Mouse (Mus musculus) heart, embryonic 11.5 days (tissue): ENCODE results near the gene Zfp61. TPM values are rescaled to one million over a fixed set of nuclear protein-coding genes. Genes with fewer than 3 reads are reported as not detected.

Experiments used
- ATAC-seq: fragments of 200-750 bp; cut with Nextera tagmentation; replicated peaks from 2 replicates; pipeline ENCODE4 v1.8.0; 2017; ENCODE audit warnings: moderate library complexity; ENCODE audit not compliant: insufficient number of reproducible peaks, low FRiP score, low TSS enrichment
- H3K27ac ChIP-seq: fragments of 300-500 bp; sonication (generic); 2 replicates; pipeline ENCODE4 v1.5.1; 2014; ENCODE audit warnings: mild to moderate bottlenecking, low read depth, low read length
- H3K27me3 ChIP-seq: fragments of 300-500 bp; sonication (generic); 2 replicates; pipeline ENCODE4 v1.6.1; 2014; ENCODE audit warnings: mild to moderate bottlenecking, low read length, mixed read lengths; ENCODE audit not compliant: control insufficient read depth, insufficient read depth
- H3K36me3 ChIP-seq: fragments of 300-500 bp; sonication (generic); 2 replicates; pipeline ENCODE4 v1.6.1; 2014; ENCODE audit warnings: mild to moderate bottlenecking, low read length, moderate library complexity, mixed read lengths; ENCODE audit not compliant: control insufficient read depth, insufficient read depth
- H3K4me1 ChIP-seq: fragments of 300-500 bp; sonication (generic); 2 replicates; pipeline ENCODE4 v1.6.1; 2014; ENCODE audit warnings: low read length; ENCODE audit not compliant: control insufficient read depth, insufficient read depth
- H3K4me2 ChIP-seq: fragments of 300-500 bp; sonication (generic); 2 replicates; pipeline ENCODE4 v1.6.1; 2014; ENCODE audit warnings: mild to moderate bottlenecking, moderate library complexity
- H3K4me3 ChIP-seq: fragments of 300-500 bp; sonication (generic); 2 replicates; pipeline ENCODE4 v1.5.1; 2014; ENCODE audit warnings: low read depth, low read length
- H3K9ac ChIP-seq: fragments of 300-500 bp; sonication (generic); 2 replicates; pipeline ENCODE4 v1.6.1; 2014; ENCODE audit warnings: mild to moderate bottlenecking, low read depth, low read length, moderate library complexity
- H3K9me3 ChIP-seq: fragments of 300-500 bp; sonication (generic); replicated peaks from 2 replicates; pipeline ENCODE4 v1.6.1; 2016; ENCODE audit warnings: low read length; ENCODE audit not compliant: control insufficient read depth
- WGBS: fragments of 180-500 bp; shearing (Covaris S2); extraction: QIAGEN DNeasy Blood & Tissue Kit; methylation state at CpG from one replicate; pipeline ENCODE4 v1.1.7; 2014; ENCODE audit not compliant: insufficient replicate concordance; 5-methylcytosine and 5-hydroxymethylcytosine counted together
- polyA plus RNA-seq: library from polyadenylated mRNA; unstranded; fragments of >200 nt; fragmentation: Nextera tagmentation; extraction: Ambion mirVana; gene quantifications from 2 replicates; pipeline ENCODE4 v1.2.1, GENCODE M21; 2014

Gene Zfp61
- polyA plus RNA-seq, 1 experiment from 2014 or later = 16.4 TPM

DNA sequence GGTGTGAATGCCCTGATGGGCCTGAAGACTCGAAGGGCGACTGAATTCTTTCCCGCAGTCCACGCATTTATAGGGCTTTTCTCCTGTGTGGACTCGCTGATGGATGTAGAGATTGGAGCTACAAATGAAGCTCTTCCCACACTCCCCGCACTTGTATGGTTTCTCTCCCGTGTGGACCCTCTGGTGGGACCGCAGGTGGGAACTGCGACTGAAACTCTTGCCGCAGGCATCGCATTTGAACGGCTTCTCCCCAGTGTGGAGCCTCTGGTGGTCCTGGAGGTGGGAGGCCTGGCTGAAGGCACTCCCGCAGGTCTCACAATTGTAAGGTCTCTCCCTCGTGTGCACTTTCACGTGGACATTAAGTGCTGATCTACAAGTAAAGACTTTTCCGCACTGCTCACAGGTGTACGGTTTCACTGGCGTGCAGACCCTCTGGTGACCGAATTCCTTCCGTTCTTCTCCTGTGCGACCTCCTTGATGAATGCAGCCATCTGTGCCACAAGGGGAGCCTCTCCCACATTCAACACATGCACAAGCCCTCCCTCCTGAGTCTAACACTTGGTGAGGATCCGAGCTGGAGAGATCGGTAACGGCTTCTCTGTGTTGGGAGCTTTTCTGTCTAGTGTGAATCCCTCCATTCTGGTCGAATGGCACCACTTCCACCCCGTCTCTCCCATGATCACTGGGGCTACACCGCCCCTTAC is 9.5 kb downstream of the Zfp61 start:
- Histone ChIP-seq H3K9ac (no peak overlapping the region), H3K27me3 (no peaks in the 10 kb centered on the region), H3K36me3 (peaks cover 50% of the 10 kb centered on the region), H3K9me3 (no peaks in the 10 kb centered on the region), H3K27ac (no peak overlapping the region), H3K4me3 (no peak overlapping the region), H3K4me2 (no peak overlapping the region), H3K4me1 (no peaks in the 10 kb centered on the region)
- 80% methylated on average over 27 of the region's 27 CpGs for WGBS
- no peak for ATAC-seq

GRCm38 (mm10) chr7:24290106-24290693 is 10.8 kb downstream of the Zfp61 start:
- Histone ChIP-seq H3K27me3 (no peaks in the 10 kb centered on the region), H3K9me3 (no peaks in the 10 kb centered on the region), H3K27ac (no peak overlapping the region), H3K4me2 (no peak overlapping the region), H3K4me3 (no peak overlapping the region), H3K4me1 (no peaks in the 10 kb centered on the region), H3K36me3 (peaks cover 40% of the 10 kb centered on the region), H3K9ac (no peak overlapping the region)
- no peak for ATAC-seq
- 93% methylated on average over 4 of the region's 4 CpGs for WGBS

- peaks cover 36% of the 10 kb centered on the region for H3K36me3 ChIP-seq
- 88% methylated on average over 6 of the region's 6 CpGs for WGBS
- H3K27me3 ChIP-seq = no peaks in the 10 kb centered on the region
- no peak overlapping the region for H3K4me2 ChIP-seq
- H3K9me3 ChIP-seq = no peaks in the 10 kb centered on the region
- H3K27ac ChIP-seq = no peak overlapping the region
- H3K9ac ChIP-seq = no peak overlapping the region
- ATAC-seq = no peak
- no peak overlapping the region for H3K4me3 ChIP-seq
- no peaks in the 10 kb centered on the region for H3K4me1 ChIP-seq
These were observed 12.5 kb downstream of the Zfp61 start for GRCm38 (mm10) chr7:24288512-24288911.

DNA sequence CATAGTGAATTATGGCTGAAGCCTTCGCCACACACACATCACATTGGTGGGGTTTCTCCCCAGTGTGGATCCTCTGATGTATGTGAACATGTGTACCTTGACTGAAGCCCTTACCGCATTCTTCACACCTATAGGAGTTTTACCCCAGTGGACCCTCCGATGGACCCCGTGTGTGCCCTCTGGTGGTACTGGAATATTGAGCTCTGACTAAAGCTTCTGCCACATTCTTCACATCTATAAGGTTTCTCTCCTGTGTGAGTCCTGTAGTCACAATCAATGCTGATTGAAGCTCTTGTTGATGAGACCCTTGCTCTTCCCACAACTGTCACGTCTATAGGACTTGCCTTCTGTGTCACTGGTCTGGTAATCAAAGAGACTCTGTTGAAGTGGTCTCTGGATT is 13.4 kb downstream of the Zfp61 start:
- 79% methylated on average over 5 of the region's 5 CpGs for WGBS
- no peak overlapping the region for H3K9ac ChIP-seq
- H3K27me3 ChIP-seq = no peaks in the 10 kb centered on the region
- no peaks in the 10 kb centered on the region for H3K9me3 ChIP-seq
- H3K4me2 ChIP-seq = no peak overlapping the region
- peaks cover 30% of the 10 kb centered on the region for H3K36me3 ChIP-seq
- no peak overlapping the region for H3K27ac ChIP-seq
- H3K4me1 ChIP-seq = no peaks in the 10 kb centered on the region
- ATAC-seq = no peak
- no peak overlapping the region for H3K4me3 ChIP-seq

GRCm38 (mm10) chr7:24286916-24287315 is 14.1 kb downstream of the Zfp61 start:
- H3K36me3 ChIP-seq = peaks cover 22% of the 10 kb centered on the region
- WGBS = 64% methylated on average over 4 of the region's 4 CpGs
- no peaks in the 10 kb centered on the region for H3K4me1 ChIP-seq
- no peak overlapping the region for H3K4me3 ChIP-seq
- no peaks in the 10 kb centered on the region for H3K9me3 ChIP-seq
- no peaks in the 10 kb centered on the region for H3K27me3 ChIP-seq
- H3K4me2 ChIP-seq = no peak overlapping the region
- no peak for ATAC-seq
- H3K27ac ChIP-seq = no peak overlapping the region
- H3K9ac ChIP-seq = no peak overlapping the region

- Histone ChIP-seq H3K27me3 (no peaks in the 10 kb centered on the region), H3K4me3 (no peak overlapping the region), H3K4me1 (no peaks in the 10 kb centered on the region), H3K36me3 (peaks cover 14% of the 10 kb centered on the region), H3K9ac (no peak overlapping the region), H3K4me2 (no peak overlapping the region), H3K9me3 (no peaks in the 10 kb centered on the region), H3K27ac (no peak overlapping the region)
- no peak for ATAC-seq
- 47% methylated on average over 4 of the region's 4 CpGs for WGBS
These were observed 14.9 kb downstream of the Zfp61 start for GRCm38 (mm10) chr7:24286090-24286489.

DNA sequence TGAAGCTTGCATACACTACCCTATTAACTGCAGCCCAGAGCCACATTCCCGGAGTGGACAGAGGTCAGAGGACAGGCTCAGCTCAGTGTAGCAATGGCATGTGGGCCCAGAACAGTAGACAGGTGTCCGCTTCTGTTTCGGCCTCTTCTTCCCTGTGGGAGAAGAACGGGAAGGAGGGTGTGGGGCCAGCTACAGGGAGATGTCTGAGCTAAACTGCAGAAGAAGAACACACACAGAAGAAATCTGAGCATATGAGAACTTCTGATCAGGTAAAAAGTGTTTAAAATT is 20.2 kb downstream of the Zfp61 start:
- no peak for ATAC-seq
- no peaks in the 10 kb centered on the region for H3K9me3 ChIP-seq
- no peak overlapping the region for H3K4me3 ChIP-seq
- H3K4me2 ChIP-seq = no peak overlapping the region
- no peaks in the 10 kb centered on the region for H3K27me3 ChIP-seq
- 52% methylated on average over 4 of the region's 4 CpGs for WGBS
- peaks cover 4% of the 10 kb centered on the region for H3K36me3 ChIP-seq
- H3K9ac ChIP-seq = no peak overlapping the region
- H3K27ac ChIP-seq = no peak overlapping the region
- H3K4me1 ChIP-seq = no peaks in the 10 kb centered on the region

DNA sequence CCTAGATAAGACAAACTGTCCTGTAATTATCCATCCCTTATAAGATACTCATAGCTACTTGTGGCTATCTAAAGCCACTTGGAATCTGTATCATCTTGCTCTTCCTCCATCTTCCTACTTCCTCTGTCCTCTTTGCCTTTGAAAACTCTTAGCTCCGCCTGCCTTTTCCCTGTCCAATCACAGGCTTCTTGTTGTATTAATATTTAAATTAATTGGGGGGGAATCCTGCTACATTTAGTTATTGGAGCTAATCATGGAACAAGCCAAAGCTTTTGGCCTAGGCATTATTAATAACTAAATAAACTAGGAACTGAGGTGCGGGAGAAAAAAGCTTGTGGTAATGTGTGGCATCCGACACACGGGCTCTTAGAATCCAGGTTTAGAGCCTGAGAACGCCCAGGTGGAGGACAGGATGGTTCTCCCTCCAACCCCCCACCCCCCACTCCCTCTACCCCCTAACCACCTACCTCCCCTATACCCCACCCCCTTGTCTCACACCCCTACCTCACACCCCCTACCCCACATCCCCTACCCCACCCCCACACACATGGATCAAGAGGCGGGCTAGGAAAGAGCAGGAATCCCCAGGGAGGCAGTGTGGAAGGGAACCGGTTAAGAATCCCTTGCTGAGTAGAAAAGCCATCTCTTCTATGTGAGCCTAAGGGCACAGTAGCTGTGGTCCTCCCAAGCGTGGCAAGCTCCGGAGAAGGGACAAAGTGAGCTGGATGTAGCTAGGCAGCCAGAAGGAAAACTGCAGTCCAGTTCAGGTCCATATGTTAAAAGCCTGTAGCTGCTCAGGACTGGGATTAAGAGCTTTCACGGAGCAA is 20.8 kb downstream of the Zfp61 start:
- Histone ChIP-seq H3K4me1 (no peaks in the 10 kb centered on the region), H3K27me3 (no peaks in the 10 kb centered on the region), H3K4me3 (no peak overlapping the region), H3K27ac (no peak overlapping the region), H3K4me2 (no peak overlapping the region), H3K9me3 (no peaks in the 10 kb centered on the region), H3K9ac (no peak overlapping the region), H3K36me3 (peaks cover 4% of the 10 kb centered on the region)
- no peak for ATAC-seq
- 50% methylated on average over 10 of the region's 10 CpGs for WGBS
